Mouse (Mus musculus): ENCODE results near the gene Eml2.

Gene Eml2

GRCm38 (mm10) chr7:19162928-19163327 lies 13.3 kb upstream of the Eml2 start:
- in situ Hi-C loops (cut with MboI) = loop anchor here (10.0 kb wide), 1 partner anchor 112 kb away; the partner anchor contains the start of gene Vasp

DNA sequence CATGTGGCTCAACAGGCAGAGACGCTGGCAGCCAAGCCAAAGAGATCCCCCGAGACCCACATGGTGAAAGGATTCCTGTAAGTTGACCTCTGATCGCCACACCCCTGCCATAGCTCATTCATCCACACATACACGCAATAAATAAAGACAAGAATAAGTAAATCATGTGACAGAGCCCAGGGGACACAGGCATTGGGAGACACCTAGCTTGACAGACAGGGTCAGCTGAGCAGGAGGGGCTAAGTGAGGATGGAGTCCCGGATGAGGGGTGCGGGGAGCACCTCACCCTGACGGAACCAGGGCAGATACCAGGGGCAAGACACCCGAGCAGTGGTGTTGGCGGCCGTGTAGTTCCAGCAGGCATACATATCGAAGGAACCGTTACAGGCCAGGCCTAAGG lies 12.5 kb upstream of the Eml2 start:
- in situ Hi-C loops (cut with MboI) = loop anchor here (10.0 kb wide), 1 partner anchor 111 kb away; the partner anchor contains the start of gene Vasp

GRCm38 (mm10) chr7:19164189-19164588 lies 12.0 kb upstream of the Eml2 start:
- in situ Hi-C loops (cut with MboI) = loop anchor here (10.0 kb wide), 1 partner anchor 111 kb away; the partner anchor contains the start of gene Vasp

DNA sequence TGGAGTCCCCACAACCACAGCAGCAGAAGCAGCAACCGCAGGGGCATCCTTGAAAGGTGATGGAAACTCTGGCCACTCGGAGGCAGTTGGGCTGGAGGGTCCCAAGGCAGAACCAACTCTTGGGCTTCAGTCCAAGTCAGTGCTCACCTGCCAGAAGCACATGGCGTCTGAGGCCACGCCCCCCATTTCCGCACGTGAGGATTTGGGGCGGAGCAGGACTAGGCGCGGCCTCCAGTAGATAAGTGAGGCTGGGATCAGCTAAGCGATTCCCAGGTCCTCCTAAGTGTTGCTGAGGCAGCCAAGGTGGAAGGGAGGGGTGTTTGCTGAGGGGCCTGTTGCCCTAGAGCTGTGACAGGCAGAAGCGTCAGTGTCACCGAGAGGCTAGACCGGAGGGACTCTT lies 11.2 kb upstream of the Eml2 start:
- in situ Hi-C loops (cut with MboI) = loop anchor here (10.0 kb wide), 1 partner anchor 110 kb away; the partner anchor contains the start of gene Vasp

DNA sequence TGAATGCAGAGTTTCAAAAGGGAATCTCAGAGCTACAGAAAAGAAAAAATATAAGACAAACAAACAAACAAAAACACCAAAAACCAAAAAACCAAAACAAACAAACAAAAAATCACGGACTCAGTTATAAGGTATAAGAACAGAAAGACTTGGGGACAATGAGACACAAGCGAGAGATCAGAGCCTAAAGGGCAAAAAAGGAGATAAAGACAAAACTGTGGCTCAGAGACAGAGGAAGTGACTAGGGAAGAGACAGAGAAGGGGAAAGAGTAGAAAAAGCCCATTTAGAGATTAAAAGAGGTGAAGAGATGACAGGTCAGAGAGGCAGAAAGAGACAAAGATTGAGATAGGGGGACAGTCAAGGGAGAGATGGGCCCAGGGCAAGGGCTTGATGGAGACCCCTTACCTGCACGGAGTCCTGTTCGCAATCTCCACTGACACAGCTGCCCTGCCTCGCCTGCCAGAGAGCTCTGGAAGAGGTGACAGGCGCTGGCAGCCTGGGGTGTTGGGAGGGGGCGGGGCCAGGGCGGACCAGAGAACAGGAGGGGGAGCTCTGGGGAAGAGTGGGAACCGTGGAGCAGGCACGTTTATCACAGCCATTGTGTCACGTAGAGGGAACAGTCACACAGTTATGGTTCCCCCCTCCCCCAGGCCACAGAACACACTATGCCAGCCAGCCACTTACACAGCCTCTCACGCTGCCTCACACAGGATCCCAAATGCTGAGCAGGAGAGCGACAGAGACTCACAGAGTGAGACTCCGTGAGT lies 10.4 kb upstream of the Eml2 start, which contains the start of gene Gipr:
Gene Gipr (minus strand): TSS at position 472 of the 768 bp plus-strand sequence.
- in situ Hi-C loops (cut with MboI) = loop anchor here (10.0 kb wide), 1 partner anchor 109 kb away; the partner anchor contains the start of gene Vasp

GRCm38 (mm10) chr7:19166990-19167389 lies 9.2 kb upstream of the Eml2 start:
- in situ Hi-C loops (cut with MboI) = loop anchor here (10.0 kb wide), 1 partner anchor 108 kb away; the partner anchor contains the start of gene Vasp

DNA sequence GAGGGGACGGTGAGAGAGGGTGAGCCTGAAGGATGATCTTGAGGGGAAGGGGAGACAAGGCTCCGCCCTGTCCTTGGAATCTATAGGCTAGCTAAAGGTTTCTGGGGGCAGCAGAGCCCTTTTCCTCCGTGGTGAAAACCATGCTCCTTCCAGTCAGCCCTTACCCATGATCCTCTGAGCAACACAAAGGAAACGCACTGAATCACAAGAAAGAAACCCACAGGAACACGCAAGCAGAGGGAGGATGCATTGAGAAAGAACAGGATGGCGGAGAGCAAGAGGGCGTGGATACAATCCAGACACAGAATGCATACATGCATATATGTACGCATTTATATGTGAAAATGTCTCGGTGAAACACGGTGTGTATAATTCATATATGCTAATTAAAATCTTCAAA lies 6.7 kb upstream of the Eml2 start:
- in situ Hi-C loops (cut with MboI) = loop anchor here (10.0 kb wide), 1 partner anchor 105 kb away; the partner anchor contains the start of gene Vasp

DNA sequence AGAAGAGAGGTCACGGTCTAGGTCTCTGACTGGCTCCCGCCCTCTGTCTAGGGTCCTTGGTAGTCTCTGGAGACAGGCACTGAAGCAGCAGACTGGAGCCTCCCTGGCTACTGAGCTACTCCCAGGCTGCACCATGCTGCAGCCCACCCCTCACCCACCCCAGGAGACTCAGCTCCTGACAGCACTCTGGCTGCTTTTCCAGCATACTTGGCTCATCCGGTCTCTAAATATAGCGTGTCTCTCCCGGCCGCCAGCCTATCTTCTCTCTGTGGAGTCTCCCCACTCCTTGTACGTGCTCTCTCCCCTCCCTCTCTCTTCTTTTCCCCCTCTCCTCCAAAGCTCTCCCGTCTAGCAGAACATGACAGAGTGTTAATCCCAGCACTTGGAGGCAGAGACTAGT lies 6.1 kb upstream of the Eml2 start:
- in situ Hi-C loops (cut with MboI) = no loop called here

- in situ Hi-C loops (cut with MboI) = no loop called here
Measured at GRCm38 (mm10) chr7:19171831-19172230, 4.4 kb upstream of the Eml2 start.

DNA sequence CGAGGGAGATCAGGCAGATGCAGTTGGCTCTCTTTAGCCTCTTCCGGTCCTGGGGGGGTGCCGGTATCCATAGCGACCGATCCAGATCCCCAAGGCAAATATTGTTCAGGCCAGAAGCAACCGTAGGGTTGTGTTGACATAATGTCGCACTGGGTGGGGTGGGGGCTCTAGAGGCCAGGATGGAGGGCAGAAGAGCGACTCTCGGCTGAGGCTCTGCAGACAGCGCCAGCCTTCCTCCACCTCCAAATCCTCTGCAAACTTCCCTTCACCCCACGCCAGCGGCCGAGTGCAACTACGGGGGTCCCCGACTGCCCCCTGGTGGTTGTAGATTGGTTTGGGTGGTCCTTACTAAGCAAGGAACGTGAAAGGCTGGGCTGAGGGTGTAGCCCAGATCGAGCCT lies 3.3 kb upstream of the Eml2 start:
- in situ Hi-C loops (cut with MboI) = no loop called here

DNA sequence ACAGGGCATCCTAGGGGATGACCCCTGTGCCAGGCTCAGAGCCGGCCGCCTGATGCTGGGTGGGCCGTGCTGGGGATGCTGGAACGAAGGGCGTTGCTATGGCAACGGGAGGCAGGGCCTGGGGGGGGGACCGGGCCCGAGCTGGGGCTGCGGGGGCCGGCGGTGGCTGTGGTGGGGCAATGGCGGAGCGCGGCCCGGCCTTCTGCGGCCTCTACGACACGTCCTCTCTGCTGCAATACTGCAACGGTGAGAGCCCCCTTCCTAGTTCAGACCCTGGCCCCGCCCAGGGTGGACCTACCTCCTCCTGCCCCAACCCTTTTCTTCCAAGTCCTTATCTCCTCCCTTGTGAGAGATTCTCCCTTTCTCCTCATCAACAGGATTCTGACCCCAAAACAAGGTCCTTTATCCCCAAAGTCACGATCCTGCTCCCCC lies 311 bp downstream of the Eml2 start:
- in situ Hi-C loops (cut with MboI) = no loop called here

DNA sequence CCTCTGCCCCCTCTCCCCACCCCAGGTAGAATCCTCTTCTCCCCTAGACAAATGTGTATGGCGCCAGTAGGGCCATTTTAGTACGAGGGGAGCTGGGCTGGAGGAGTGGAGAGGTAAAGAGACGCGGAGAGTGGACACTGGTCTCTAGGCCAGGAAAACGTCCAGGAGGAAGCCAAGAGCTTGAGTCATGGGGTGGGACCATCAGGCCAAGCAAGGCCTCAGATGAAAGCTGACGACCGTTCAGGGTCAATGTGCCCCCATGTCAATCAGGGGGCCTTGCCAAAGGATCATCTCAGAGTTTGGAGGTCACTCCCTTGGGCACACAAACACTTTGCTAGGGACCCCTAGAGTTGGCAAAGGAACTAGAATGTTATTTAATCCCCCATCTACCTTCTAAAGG lies 995 bp downstream of the Eml2 start:
- in situ Hi-C loops (cut with MboI) = no loop called here

DNA sequence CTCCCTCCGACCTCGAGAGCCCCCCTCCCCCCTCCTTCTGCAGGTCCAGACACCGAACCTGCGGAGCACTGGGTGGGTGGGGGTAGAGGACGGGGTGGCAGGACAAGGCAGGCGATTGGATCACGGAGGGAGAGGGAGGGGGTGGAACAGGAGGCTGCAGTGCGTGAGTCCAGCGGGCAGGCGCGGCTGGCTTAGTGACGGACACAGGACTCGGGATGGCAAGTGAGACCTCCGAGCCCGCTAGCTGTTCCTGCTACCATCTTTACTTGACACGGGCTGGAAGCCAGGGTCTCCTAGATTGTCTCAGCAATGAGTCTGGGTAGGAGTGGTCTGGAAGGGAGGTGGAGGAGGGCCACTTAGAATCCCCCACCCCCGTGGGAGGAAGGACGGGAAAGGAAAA lies 1.8 kb downstream of the Eml2 start:
- in situ Hi-C loops (cut with MboI) = no loop called here

DNA sequence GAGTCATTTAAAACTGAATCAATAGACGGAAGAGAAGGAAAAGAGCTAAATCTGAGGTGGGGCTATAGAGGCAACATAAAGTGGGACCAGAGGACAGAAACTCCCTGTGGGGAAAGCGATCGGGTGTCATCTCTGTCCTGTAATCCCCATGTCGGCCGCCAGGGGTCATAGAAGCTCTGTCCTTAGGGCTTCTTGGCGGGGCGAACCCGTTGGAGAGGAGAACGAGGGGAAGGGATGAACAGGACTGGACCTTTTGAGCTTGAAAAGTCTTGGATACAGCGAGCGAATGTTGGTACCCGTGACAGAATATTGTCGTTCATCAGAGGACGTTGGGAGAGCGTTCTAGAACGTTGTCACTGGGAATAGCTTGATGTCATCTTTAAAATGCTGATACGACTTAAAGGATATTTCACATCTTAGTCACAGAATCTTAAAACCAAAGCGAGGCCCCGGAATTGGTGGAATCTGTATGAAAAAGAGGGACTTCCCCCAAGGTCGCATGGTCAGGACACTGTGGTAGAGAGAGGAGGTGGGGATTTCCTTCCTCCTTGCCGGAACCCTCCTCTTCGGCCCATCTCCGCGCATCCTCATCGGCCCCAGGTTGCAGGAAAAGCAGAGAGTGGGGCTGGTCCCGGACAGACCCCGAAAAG lies 2.3 kb downstream of the Eml2 start:
- in situ Hi-C loops (cut with MboI) = no loop called here

DNA sequence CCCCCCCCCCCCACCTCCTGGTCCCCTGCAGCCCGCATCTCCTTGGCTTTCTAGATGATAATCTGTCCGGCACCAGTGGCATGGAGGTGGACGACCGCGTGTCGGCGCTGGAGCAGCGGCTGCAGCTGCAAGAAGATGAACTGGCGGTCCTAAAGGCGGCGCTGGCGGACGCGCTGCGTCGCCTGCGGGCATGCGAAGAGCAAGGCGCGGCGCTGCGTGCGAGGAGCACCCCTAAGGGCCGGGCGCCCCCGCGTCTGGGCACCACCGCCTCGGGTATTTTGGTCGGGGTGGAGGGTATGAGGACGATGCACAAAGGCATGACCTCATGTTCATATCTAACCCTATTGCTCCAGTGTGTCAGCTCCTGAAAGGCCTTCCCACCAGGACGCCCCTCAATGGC lies 3.0 kb downstream of the Eml2 start:
- in situ Hi-C loops (cut with MboI) = no loop called here

- in situ Hi-C loops (cut with MboI) = loop anchor here (5.0 kb wide), 1 partner anchor 42 kb away; no protein-coding TSS in a partner anchor
Measured at GRCm38 (mm10) chr7:19179936-19180335, 3.7 kb downstream of the Eml2 start.

DNA sequence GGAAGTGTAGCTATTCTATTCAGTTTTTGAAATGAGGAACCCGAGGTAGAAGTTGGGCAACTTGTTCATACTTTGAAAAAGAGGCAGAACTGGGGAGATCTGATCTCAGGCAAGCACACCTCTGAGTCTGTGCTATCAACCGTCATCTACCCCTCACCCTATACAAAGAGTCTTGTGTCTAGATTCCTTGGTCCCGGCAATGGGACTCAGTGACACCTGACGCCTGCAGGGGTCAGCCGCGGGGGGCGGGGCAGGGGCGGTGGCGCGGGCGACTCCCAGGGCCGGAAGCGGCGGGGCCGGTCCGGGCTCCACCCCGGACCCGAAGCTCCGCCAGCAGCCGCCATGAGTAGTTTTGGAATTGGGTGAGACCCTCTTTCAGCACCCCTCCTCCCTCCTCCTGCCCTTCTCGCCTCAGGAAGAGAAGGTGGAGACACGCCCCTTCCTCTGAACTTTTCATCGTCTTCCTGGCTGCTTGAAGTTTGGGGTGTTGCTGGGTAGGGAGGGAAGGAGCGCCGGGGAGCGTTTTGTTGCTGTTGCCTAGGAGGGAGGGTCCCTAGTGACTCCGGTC lies 4.7 kb downstream of the Eml2 start:
- in situ Hi-C loops (cut with MboI) = loop anchor here (5.0 kb wide), 1 partner anchor 41 kb away; no protein-coding TSS in a partner anchor

DNA sequence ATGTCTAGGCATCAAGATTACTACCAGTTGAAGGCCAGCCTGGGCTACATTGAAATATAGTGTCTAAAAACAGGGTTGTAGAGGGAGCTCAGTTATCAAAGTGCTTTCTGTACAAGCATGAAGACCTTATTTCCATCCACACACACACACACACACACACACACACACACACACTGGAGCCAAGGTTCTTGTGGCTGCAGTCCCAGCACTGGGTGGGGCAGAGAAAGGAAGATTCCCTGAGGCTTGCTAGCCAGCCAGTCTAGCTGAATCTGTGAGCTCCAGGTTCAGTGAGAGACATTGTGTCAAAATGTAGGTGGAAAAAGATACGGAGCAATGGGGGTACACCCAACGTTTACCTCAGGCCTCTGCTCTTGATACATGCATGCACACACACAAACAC lies 8.0 kb downstream of the Eml2 start:
- in situ Hi-C loops (cut with MboI) = loop anchor here (5.0 kb wide), 1 partner anchor 38 kb away; no protein-coding TSS in a partner anchor

DNA sequence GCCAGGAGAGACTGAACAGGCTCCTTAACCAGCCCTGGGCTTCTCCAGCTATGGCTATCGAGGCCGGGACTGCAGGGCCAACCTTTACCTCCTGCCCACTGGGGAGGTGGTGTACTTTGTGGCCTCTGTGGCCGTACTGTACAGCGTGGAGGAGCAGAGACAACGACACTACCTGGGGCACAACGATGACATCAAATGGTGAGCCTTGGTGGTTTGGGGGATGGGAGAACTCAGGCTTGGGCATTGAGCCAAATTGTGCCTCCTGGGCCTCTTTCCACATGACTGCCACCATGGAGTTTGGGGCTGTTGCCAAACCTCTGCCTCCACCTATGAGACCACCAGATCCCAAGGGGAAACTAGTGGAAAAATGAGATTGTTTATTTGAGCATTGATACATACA lies 8.5 kb downstream of the Eml2 start:
- in situ Hi-C loops (cut with MboI) = loop anchor here (5.0 kb wide), 1 partner anchor 38 kb away; no protein-coding TSS in a partner anchor

DNA sequence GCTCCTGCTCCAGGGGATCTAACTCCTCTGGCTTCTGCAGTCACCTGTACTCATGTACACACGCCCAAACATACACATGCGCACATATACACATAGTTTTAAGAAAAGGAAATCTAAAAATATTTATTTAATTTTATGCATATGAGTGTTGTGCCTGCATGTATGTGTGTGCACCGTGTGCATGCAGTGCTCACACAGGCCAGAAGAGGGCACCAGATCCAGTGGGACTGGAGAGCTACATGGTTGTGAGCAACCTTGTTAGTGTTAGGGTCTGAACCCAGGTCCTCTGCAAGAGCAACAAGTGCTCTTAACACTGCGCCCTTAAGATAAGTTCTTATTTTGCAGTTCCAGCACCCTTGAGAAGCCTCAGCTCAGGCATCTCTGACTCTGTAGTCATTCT lies 18.5 kb downstream of the Eml2 start:
- in situ Hi-C loops (cut with MboI) = no loop called here

GRCm38 (mm10) chr7:19196676-19197075 lies 20.5 kb downstream of the Eml2 start:
- in situ Hi-C loops (cut with MboI) = no loop called here

- in situ Hi-C loops (cut with MboI) = no loop called here
Measured at GRCm38 (mm10) chr7:19197985-19198384, 21.8 kb downstream of the Eml2 start.
